Mouse (Mus musculus) megakaryocyte, embryonic 14.5 days (primary cell): Measurements from ENCODE around the gene Raf1.

Experiments
- FLI1 ChIP-seq: IDR thresholded peaks from 2 replicates; pipeline ENCODE4 v1.6.1; 2012; ENCODE audit warnings: low read length, inconsistent platforms, mixed read lengths
- GATA1 ChIP-seq: IDR thresholded peaks from 3 replicates; pipeline ENCODE4 v1.6.1; 2012; ENCODE audit warnings: mixed read lengths, low read length, inconsistent platforms, borderline replicate concordance

- no peak for TF ChIP-seq GATA1
- no peak for TF ChIP-seq FLI1
Measured at GRCm38 (mm10) chr6:115606461-115606860, 70.0 kb downstream of the Raf1 start.
